Mouse (Mus musculus) layer of hippocampus, adult 8-10 months (tissue): ENCODE measurements around the gene Tmem209. TPM values are rescaled to one million over a fixed set of nuclear protein-coding genes. Genes with fewer than 3 reads are reported as not detected.

Experiments
- DNase-seq, 2 experiments: peaks; one replicate each; pipeline ENCODE4 v3.0.0; 2022; ENCODE audit warnings: low spot score in 2 of 2
- total RNA-seq, 4 experiments: library from RNA; stranded (reverse); gene quantifications; 2 replicates each; pipeline ENCODE4 v1.2.4; 2022

Tmem209 gene
- total RNA-seq, result 10 to 100 TPM; 21.4 to 25.7 (median 24.1) TPM

DNA sequence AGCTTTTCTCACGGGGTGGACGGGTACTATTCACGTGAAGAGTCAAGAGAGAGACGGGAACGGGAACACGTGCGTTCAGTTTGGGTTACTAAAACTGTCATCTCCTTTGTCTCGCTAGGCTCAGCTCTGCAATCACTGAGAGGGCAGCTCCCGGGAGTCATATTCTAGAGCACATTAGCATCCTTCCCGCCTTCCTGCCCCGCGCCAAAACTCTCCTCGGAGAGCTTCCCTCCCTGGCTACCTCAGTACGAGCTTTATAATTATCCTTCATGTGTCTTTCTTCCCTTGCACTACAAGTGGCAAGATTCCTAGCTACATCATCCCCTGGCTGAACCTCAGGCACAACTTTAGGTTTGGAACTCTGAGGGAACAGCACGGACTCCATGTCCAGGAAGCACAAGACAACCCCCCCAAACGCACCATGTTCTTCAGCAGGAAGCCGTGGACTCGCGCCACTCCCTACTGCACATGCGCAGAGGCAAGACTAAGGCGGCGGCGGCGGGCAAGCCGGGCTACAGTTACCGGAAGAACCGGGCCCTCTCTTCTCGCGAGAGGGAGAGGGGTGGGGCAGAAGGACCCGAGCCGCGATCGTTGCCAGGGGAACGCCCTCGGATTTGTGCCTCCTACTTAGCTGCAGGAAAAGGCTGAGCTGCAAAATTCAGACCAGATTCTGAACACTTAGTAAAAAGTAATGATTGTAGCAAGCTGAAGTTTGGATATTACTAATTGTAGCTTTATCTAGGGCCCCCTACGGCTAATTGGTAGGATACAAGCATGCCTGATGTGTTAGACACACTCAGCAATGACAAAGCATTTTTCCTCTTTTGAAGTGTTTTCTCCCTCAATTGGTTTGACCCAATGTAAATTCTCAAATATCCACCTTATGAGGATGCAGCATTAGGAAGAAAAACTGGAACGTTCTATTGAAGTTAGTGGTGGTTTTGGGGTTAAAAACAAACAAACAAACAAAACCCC, at the start of gene Tmem209, which contains the start of gene Ssmem1:
Gene Tmem209 (minus strand): TSS at position 519 of the 975 bp plus-strand sequence.
Gene Ssmem1 (plus strand): TSS at position 585 of the 975 bp plus-strand sequence.
- peak; percentile 98 to 99 for DNase-seq

DNA sequence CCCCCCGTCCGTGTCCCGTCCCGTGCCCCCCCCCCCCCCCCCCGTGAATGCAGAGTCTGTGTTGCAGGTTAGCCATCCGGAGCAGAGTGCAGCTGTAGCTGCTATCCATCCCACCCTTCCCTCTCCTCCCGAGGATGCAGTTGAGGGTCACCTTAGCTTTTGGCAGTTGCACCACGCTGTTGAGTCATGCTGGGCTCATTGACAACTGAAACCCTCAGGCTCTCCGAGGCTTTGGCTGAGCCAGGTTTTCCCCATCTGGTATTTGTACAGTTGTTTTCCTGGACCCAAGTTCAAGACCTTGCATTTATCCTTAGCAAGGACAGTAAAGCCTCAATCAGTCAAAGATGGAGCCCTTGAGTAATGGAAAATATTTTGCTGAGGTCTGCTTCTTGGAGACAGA, 46.5 kb upstream of the Tmem209 start:
- DNase-seq, result no peak

DNA sequence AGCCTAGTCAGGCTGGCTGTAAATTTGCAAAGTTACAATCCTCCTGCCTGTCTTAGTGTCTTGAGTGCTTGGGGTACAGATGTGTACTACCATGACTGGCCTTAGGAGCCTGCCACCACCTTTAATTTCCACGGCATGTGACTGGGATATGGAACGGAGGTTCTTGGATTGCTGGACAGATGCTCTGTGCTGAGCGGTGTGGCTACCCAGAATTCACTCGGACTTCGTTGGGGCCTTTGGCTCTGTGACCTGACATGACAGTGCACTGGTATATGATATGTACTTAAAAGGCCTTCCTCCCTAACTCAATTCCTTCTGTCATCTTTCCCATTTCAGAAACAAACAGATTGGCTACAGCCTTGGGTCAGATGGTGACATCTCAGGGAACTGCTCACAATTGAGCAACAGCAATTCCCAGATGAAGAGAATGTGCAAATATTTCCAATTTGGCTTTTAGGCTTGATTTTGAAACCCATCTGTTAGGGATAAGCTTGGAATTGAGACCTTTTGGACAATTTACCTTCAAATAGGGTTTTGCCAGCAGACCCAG, 45.1 kb upstream of the Tmem209 start:
- no peak for DNase-seq

DNA sequence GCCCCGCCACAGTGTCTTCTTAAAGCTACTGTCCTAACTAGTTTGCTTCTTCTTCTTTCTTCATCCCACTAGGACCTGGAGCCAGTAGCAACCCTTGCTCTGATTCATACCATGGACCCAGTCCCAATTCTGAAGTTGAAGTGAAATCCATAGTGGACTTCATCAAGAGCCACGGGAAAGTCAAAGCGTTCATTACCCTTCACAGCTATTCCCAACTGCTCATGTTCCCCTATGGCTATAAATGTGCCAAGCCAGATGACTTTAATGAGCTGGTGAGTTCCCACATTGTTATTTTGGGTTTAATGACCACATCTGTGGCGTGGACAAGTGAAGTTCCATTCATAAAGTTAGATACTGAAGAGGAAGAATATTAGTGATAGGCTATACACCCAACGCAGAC, 44.5 kb upstream of the Tmem209 start:
- no peak for DNase-seq

DNA sequence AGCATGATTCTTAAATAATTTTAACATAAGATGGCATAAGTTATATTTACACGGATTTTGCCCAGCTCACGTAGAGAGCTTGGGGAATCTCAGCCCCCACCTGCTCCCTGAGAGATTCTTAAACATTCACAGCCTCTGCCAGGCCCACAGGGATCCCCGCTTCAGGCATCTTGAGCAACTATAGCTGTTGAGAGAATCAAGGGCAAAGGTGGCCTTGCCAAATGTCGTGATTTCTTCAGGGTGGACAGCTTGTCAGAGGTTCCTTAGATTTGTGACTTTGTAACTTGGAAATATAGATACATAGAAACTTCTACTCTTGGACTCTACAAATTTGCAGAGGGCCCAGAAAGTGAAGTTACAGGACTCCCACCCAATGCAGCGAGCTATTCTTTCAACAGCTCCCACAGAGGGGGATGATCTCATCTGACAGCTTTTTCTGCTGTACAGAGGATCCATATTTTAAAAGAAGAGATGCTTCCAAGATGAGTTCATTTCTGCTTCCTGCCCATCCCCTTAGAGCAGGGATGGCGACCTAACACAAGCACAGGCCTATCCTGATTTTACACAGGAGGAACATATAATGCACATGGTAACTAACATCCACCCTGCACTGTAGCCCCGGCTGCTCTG, 43.9 kb upstream of the Tmem209 start:
- no peak for DNase-seq

DNA sequence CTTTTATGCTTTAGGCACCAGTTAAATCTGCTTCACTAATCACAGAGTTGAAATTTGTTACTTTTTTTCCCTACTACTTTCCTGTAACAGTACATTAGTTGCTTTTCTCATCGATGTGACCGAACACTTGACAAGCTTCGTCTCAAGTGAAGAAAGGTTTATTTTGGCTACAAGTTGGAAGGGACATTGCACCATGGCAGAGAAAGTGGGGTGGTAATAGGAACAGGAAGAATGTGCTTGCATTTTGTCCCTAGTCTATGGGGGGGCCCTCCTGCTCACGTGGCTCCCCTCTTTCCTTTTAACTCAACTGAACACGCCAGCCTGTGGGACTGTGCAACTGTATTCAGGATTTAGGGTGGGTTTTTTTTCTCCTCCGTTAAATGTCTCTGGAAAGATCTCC, 43.0 kb upstream of the Tmem209 start:
- no peak for DNase-seq

DNA sequence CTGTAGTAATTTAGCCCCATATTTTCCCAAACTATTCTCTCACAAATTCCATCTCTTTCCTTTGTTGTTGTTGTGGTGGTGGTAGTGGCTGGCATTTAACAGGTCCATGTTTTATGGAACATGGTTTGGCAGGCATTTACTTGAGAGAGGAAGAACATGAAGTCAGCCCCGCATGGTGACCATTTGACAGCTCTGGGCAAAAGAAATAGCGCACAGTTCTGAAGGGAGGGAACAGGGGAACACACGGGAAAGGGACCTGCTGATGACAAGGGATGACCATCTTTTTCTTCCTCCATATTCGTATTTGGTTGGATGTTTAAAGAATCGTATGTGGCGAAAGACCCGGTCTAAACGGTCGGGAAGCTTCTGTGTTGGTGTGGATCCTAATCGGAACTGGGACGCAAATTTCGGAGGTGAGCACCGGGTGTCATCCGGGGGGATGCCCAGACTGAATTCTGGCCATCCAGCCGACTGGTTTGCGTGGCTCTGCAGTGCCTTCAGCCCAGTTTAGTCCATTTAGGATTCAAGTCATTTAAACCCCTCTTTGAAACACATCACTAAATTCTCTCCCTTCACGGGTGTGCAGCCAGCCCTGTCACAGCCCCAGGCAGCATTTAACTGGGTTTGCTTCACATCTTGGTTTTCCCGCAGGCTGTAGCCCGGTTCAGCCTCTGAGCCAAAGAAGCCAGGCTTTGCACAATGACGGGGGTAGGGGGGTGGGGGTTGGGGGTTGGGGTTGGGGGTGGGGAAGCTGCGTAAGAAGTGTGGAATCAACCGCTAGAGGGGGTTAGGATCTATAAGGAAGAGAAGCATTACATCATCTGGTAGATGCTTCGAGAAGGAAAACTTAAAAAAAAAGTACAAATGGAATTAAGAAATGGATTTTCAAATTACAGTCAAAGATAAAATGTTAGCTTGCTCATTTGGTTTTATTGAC, 42.3 kb upstream of the Tmem209 start:
- DNase-seq, result no peak

DNA sequence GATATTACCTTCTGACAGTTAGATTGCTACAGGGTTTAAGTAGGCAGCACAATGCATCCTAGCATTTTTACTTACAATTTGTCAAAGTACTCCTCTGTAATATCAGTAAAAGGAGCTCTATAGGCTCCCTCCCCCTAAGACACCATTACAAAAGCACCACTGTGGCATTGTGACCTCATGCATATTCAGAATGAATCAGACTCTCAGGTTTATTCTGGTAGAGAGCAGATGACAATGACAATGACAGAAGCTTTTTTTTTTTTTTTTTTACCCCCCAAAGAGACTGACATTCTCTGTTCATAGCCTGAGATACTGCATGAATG, 41.6 kb upstream of the Tmem209 start:
- DNase-seq, result no peak

DNA sequence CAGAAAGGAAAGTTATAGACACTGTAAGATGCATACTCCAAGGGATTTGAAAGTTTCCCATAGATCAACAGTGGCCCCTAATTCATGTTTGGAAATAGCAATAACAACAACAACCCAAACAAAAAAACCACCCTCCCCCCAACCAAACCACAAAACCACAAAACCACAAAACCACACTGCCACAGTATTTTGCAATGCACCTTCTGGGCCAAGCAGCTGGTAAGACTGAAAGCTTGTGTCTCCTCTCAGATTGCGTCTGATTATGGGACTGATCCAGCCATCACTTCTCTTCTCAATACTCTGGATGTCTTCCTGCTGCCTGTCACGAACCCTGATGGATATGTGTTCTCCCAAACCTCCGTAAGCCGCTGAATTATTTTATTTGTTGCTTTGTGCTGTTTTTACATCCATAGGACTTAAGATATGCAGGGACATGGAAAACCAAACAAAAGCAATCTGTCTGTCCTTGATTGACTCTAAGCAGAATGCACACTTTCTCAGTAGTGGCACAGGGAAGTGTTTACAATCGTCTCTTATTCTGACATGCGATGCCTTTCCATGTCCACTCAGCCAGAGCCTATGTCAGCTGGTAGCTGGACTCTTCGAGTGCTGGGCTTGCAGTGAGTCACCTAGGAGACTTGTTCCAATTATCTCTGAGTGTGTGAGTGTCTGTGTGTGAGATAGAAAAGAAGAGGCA, 41.1 kb upstream of the Tmem209 start:
- no peak for DNase-seq

DNA sequence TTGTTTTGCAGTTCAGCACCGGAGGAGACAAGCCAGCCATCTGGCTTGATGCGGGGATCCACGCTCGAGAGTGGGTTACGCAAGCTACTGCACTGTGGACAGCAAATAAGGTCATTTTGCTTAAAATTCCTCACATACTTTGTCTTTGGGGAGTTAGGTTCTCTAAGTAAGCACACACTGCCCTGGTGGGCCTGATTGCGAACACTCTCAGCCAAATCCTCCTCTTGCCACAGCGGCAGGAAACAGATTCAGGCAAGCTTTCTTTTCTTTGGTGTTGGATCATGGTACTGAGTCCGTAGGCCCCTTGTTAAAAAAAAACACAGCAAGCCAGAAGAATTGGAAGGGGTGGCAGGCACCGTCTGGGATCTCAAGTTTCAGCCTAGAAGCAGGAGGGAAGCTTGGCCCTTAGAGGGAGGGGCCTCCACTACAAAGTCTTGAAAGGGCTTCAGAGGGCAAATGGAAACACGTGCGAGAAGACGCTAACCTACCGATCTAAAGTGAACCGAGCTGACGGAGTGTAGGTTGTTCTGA, 39.7 kb upstream of the Tmem209 start:
- no peak for DNase-seq

DNA sequence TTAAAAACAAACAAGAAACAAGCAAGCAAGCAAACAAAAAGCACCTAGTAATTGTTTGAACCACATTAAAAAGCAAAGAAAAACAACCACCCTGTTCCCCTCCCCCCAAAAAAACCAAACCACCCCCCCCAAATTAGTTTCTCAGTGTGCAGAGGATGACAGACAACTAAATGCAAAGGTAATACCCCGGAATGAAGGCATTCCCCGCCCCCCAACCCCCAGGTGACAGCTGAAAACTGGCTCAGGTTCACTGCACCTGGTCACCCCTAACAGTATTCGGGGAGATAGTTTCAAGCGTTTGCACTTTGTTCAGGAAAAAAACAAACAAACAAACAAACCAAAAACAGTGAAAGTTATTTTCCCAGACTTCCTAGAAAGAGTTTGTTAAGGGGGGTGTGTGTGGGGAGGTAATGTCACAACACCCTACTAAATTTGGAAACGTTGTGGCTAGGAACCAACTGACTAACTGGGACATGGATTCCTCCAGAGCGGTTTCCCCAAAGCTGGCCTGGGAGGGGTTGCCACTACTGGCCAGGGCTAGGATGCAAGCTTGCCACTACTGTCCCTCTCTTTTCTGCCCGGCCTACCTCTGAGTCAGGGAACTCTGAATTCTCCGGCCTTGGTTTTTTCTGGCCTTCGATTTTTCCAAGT, 38.2 kb upstream of the Tmem209 start:
- no peak for DNase-seq

DNA sequence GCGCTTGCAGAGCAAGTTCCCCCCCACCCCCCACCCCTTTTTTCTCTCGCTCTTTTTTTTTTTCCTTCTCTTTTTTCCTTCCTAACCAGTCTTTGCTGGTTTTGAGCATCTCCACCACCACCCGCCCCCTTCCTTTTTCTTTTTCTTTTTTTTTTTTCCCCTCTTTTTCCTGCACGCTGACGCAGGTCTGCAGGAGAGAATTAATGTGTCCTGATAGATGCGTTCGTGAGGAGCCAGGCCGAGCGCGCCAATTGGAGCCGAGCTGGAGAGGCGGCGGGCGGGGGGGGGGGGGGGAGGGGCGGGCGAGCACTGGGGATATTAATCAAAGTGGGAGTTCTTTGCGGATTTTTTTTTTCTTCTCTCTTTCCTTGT, 37.7 kb upstream of the Tmem209 start:
- DNase-seq, result no peak

DNA sequence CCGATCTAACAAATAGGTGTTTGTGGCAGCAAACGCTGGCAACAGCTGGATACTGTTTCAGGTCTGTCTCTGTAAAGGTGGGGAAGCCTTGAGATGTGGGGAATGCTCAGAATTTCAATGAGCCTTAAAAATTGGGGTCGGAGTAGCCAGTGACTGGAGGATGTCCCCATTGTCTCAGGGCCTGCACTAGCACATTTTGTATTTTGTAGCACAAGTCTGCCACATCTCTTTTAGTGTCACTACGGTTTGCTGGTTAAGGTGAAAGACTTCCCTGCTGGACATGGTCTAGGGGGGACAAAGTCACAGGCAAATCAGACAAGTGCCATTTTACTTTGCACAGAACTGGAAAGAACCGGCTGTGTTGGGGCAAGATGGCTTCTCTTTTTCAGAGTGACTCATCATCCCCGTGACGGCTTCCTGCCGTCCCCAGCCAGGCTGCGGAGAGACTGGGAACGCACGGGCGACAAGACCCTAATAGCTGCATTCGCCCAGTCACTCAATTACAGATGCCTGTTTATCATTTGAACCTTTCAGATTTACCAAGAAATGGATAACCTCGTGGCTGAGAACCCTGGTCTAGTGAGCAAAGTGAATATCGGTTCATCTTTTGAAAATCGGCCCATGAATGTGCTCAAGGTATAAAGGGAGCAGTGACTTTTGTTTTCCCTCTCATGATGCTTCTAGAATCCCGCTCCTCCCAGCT, 37.1 kb upstream of the Tmem209 start:
- DNase-seq, result no peak

DNA sequence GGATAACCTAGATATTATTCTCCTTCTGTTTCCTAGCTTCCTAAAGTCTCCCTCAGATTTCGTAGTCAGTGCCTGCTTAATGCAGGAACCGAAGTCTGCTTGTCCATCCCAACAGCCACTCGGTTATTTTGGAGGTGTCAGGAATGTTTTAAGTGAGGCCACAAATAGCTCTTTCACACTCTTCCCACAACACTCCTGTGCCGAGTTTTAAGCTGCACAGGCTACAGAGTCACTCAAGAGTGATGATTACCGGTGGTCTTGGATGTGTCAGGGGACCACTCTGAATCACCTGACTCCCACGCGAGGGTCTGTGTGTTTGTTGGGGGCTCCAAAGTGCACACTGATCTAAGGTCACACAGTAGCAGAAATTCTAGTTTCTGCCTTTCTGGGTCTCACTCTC, 36.1 kb upstream of the Tmem209 start:
- DNase-seq, result no peak

DNA sequence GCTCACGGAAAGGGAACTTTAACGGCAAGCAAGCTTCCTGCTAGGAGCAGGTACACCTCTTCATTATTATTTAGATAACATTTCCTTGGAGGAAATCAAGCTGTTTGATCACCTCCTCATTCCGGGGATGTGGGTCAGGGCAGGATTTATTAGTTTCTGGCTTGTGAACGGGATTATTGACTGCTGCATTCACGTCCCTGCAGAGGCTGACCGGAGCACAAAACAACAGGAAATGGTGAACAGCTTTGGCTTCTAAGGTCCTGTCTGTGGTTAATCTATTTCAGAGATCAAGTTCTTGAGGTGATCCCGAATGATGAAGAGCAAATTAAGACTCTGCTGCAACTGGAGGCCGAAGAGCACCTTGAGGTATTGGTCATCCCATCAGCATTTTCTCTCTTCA, 34.3 kb upstream of the Tmem209 start:
- no peak for DNase-seq

DNA sequence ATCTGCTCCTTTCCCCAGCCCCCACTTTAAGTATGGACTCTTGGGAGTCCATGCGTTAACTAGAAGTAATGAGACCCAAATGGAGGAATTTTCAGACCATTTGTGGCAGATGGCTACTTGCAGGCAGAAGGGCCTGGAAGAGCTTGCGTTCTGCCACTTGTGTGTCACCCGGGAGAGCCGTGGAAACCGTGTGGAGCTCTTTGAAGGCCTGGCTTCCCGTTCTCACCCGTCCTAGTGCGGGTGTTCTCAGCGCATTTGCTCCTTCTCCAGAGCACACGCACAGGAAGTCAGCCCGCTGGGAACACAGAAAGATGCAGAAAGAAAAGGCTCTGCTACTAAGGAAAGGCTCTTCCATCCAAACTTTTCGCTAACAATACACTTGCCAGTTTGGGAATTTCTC, 33.5 kb upstream of the Tmem209 start:
- no peak for DNase-seq

DNA sequence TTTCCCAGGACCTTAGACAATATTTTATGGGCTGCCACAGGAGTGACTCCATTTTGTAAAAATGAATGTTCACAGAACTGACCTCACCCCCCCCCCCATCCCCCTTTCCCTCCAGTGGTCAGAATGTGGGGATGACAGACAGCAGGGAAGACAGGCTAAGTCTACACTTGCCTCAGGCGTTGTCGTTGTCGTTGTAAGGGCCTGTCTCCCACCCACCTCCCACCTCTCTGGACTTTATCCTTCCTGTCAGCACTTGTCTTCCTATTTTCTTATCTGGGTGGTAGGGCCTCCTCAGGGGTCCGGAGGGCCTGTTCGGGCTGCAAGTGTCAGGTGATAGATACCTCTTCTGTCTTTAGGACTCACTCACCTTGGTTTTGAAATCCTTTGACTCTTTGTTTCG, 32.7 kb upstream of the Tmem209 start:
- no peak for DNase-seq

DNA sequence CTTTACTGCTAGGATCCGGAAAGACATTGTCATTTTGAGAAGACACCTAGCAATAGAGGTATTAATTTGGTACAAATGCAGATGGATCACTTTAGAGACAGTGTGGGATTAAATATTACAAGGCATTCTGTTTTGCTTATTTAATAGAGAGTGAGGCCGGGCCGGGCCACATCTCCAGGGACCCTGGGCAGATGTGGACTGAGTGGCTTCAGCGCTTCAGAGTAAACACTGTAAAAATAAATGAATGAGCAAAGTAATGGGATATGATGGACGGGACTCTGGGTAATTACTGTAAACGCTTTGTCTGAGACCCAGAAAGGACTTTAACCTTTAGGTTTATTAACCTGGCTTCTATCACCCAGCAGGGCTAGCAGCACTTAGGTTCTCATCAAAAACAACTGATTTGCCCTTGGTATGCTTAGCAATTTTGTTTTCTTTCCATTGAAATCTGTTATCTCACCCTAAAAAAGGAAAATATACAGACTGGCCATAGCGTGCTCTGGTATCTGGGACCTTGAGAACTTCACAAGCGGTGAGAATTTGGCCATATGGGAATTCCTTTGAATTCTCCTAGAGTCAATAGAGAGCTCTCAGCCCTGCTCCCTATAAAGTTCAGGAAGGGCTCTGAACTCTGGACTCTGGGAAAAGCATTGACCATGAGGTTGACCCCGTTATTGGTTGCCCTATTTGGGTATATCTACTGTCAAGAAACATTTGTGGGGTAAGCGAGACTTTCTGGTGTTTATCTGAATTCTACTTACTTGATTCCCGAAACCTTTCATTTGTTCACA, 31.6 kb upstream of the Tmem209 start, which contains the start of gene Cpa2:
Gene Cpa2 (plus strand): TSS at position 574 of the 791 bp plus-strand sequence.
- no peak for DNase-seq

DNA sequence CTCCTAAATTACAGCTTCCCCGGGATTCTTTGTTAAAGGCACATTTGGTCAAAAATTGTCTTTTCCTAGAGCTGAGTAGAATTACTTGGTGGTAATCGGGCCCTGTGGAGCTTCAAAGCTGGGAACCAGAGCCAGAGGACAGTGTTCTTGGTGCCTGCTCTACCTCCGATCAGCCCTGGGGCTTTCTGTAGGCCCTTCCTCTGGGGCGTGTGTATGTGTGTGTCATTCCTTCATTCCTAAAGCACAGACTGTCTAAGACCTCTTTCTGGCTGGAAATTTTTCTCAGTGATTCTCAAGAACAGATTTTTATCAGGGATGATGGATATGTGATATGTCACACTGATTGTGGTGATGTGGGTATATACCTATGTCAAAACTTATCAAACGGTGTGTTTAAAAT, 29.2 kb upstream of the Tmem209 start:
- DNase-seq, result no peak
